Mouse (Mus musculus) liver, adult 2 months (tissue): ENCODE data around the gene Gpc4.

ENCODE experiments used
- CTCF ChIP-seq: fragments of 200-500 bp; IDR thresholded peaks from 2 replicates; pipeline ENCODE4 v1.5.1; 2011; ENCODE audit warnings: low read depth, low read length, control low read depth
- POLR2A ChIP-seq: fragments of 200-500 bp; IDR thresholded peaks from 2 replicates; pipeline ENCODE4 v1.6.1; 2011; ENCODE audit warnings: low read length, control low read depth; ENCODE audit not compliant: insufficient read depth; ENCODE audit errors: extremely low read depth

- TF ChIP-seq CTCF = no peak
- TF ChIP-seq POLR2A = no peak
These were observed 5.4 kb downstream of the Gpc4 start for GRCm38 (mm10) chrX:52159621-52160020.
